Mouse (Mus musculus): ENCODE measurements at regions not wholly inside any gene's neighbourhood (a gene's known extent, or its start where the extent isn't known, plus 50 kb on each side); places are given as distances from the start of the nearest gene placed in this dataset.

DNA sequence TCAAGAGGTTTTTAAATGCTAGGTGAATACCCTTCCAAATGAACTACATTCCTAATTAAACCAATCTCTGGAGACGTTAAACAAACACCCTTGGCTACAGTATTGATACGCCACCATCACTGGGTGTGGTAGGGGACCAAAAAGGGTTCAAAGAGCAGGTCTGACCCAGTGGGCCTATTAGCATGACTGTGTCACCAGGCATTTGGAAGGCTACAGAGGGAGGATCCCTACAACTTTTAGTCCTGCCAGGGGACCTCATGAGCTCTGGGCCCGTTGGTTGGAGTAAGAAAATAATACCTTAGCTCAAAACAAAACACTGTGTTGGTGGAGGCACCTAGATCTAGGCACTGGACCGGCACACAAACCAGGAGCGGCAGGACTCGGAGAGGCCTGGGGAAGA lies 506.4 kb downstream of the Zfp704 start:
- TF ChIP-seq POLR2A (IDR thresholded peaks at IDR 0.05; ENCODE audit: control insufficient read depth, low read depth, low read length) = no peak
- TF ChIP-seq CTCF (IDR thresholded peaks at IDR 0.05; ENCODE audit: control insufficient read depth, insufficient read depth, insufficient replicate concordance, low read depth, low read length) = no peak
